Mouse (Mus musculus) thymus, adult 2 months (tissue): ENCODE measurements around the gene Mre11a. TPM values are rescaled to one million over a fixed set of nuclear protein-coding genes. Genes with fewer than 3 reads are reported as not detected.

Experiments used
- DNase-seq: peaks from one replicate; pipeline ENCODE4 v3.0.0; 2021
- H3K27ac ChIP-seq: fragments of 200-500 bp; 2 replicates; pipeline ENCODE4 v1.5.1; 2012; ENCODE audit warnings: low read length, control low read depth; ENCODE audit not compliant: control insufficient read depth, insufficient read depth
- H3K27me3 ChIP-seq: fragments of 200-500 bp; 2 replicates; pipeline ENCODE4 v1.6.1; 2012; ENCODE audit warnings: mild to moderate bottlenecking, low read length, moderate library complexity, mixed read lengths; ENCODE audit not compliant: control insufficient read depth, insufficient read depth
- H3K36me3 ChIP-seq: fragments of 200-500 bp; 2 replicates; pipeline ENCODE4 v1.6.1; 2012; ENCODE audit warnings: mild to moderate bottlenecking, low read length, moderate library complexity; ENCODE audit not compliant: control insufficient read depth, insufficient read depth
- H3K4me1 ChIP-seq: fragments of 200-500 bp; replicated peaks from 2 replicates; pipeline ENCODE4 v1.6.1; 2012; ENCODE audit warnings: low read length; ENCODE audit not compliant: control insufficient read depth, insufficient read depth
- H3K4me3 ChIP-seq: fragments of 200-500 bp; 2 replicates; pipeline ENCODE4 v1.5.1; 2012; ENCODE audit warnings: mild to moderate bottlenecking, low read length, control low read depth, moderate library complexity; ENCODE audit not compliant: control insufficient read depth, insufficient read depth
- CTCF ChIP-seq: fragments of 200-500 bp; IDR thresholded peaks from 2 replicates; pipeline ENCODE4 v1.5.1; 2012; ENCODE audit warnings: mild to moderate bottlenecking, control low read depth, low read length, moderate library complexity, borderline replicate concordance; ENCODE audit not compliant: control insufficient read depth, poor library complexity, insufficient read depth; ENCODE audit errors: extremely low read depth
- POLR2A ChIP-seq: fragments of 200-500 bp; IDR thresholded peaks from 2 replicates; pipeline ENCODE4 v1.6.1; 2012; ENCODE audit warnings: mild to moderate bottlenecking, low read length, control low read depth, moderate library complexity; ENCODE audit not compliant: control insufficient read depth, poor library complexity, insufficient read depth; ENCODE audit errors: extremely low read depth
- WGBS: fragments of 180-500 bp; shearing (Covaris S2); methylation state at CpG from one replicate; pipeline ENCODE4 v1.1.7; 2018; 5-methylcytosine and 5-hydroxymethylcytosine counted together
- polyA plus RNA-seq: library from polyadenylated mRNA; depleted of rRNA; stranded (reverse); fragments of >200 nt; gene quantifications from 2 replicates; pipeline ENCODE4 v1.2.3, GENCODE M21; 2012; rRNA removed

Gene Mre11a
- polyA plus RNA-seq, result 8.9 and 9.6 TPM in 2 replicates

- Histone ChIP-seq H3K4me1 (no peaks in the 10 kb centered on the region), H3K4me3 (peak within 1 kb of the TSS; percentile 89), H3K36me3 (peaks cover 28% of the 10 kb centered on the region), H3K27ac (peak within 1 kb of the TSS; percentile 73), H3K27me3 (no peaks in the 10 kb centered on the region)
- peak; percentile 89 for DNase-seq
- TF ChIP-seq CTCF (0 out of 2 replicates have a peak, but pooled peaks have one; percentile 5), POLR2A (peak; percentile 57; the same call in 1 of the 2 replicates)
- under 1% methylated on average over 62 of the region's 62 CpGs for WGBS
These were observed at the start of gene Mre11a, which contains the start of gene Ankrd49 for GRCm38 (mm10) chr9:14784039-14785002. TSS of gene Mre11a (plus strand) at chr9:14784654. TSS of gene Ankrd49 (minus strand) at chr9:14784856.

DNA sequence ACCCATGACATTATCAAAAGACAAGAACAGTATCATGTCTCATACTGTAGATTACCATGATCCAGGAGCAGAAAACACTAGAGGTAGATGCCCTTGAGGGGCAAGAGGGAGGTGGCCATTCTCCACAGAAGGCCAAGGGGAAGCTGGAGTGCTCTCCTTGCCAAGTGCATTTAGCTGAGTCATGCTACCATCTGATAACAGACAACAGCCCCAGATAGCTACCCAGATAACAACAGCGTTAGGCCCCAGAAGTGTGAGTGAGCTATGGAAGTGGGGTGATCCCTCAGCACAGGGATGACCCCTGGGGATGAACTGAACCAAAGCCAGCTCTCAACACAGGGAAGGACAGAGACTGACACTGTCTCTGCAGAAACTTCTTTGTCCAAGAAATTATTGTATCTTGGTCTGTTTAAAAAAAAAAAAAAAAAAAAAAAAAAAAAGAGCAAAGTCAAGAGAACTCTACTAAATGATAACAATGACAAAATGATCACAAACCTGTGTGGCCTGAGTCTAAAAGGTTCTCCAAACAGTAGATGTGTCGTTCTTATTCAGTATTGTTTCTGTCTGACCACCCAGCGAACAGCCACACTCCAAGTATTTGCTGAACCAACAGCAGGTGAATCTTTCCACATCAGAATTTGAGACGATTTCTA is 44.8 kb upstream of the Mre11a start:
- Histone ChIP-seq H3K27me3 (no peaks in the 10 kb centered on the region), H3K36me3 (no peaks in the 10 kb centered on the region), H3K4me1 (no peaks in the 10 kb centered on the region), H3K27ac (no peak overlapping the region), H3K4me3 (no peak overlapping the region)
- DNase-seq, result no peak
- TF ChIP-seq CTCF (no peak), POLR2A (no peak)
- 64% methylated on average over 4 of the region's 4 CpGs for WGBS

DNA sequence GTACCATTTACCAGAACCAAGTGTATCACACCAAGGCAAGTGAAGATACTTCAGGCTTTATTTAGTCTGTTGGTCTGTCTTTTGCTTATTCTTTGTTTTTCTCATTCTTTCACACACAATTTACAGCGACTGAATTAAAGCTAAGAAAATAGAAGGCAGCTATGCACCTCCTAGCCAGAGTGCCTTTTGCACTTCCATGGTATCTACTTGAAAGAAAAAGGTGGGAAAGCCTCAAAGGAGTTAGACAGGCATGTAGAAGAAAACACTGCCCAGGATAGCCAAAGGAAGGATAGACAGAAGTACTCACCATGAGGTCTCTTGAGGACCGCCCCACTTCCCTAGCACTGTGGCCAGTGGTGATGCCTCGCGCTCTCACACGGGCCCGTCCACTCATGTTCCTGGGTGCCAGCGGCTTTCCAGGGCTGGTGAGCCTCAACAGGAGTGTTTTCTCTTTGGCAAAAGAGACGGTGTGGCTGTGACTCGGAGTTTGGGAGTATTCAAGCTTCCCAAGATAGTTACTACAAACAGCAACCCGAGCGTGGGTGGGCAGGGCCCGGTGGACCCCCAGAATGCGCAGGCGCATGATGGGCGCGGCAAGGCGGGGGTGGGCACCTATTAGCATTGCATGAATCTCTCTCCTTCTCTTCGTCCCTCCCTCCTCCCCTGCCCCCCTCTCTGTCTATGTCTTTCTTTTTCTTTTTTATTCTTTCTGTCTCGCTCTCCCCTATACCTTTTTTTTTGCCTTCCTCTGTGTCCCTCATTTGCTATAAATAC is 44.1 kb upstream of the Mre11a start, which contains the start of gene Piwil4:
Gene Piwil4, minus strand, starts transcription at position 583 of the 774 bp plus-strand sequence.
- H3K4me3 ChIP-seq, result no peak within 1 kb of the TSS
- 95% methylated on average over 19 of the region's 19 CpGs for WGBS

DNA sequence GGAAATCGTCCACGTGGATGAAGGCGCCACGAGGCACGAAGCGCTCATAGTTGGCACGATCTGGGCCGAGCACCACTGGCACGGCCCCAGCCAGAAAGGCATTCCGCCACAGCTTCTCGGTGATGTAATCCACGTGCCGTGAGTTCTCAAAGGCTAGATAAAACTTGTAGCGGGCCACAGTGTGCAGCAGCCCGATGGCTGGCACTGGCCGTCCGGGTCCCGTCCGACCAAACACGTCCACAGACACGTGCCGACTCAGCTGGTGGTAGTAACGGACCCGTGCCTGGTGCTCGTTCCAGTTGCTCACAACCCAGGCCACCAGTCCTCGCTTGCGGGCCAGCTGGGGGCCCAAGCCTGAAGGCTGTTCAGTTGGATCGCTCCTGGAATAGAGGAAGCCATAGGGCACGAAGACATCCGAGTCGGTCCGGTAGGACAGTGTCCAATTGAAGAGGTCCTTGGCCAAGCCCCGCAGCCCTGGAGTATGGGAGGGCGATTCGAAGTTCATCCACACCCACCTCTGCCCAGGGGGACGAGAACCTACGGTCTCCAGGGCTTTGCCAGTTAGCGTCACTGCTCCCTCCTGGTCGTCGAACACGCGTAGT is 33.5 kb upstream of the Mre11a start:
- Histone ChIP-seq H3K36me3 (no peaks in the 10 kb centered on the region), H3K27me3 (no peaks in the 10 kb centered on the region; the same call in 1 of the 2 replicates), H3K4me3 (peak overlapping the region; percentile 47), H3K27ac (no peak overlapping the region), H3K4me1 (peaks cover 15% of the 10 kb centered on the region)
- DNase-seq, result no peak
- WGBS, result 79% methylated on average over 42 of the region's 42 CpGs
- no peak for TF ChIP-seq CTCF
- peak; percentile 17; the same call in 1 of the 2 replicates for TF ChIP-seq POLR2A

More for the DNA sequence above, 44.1 kb upstream of the Mre11a start, which contains the start of gene Piwil4:
- DNase-seq, result no peak
- Histone ChIP-seq H3K36me3 (no peaks in the 10 kb centered on the region), H3K4me1 (no peaks in the 10 kb centered on the region), H3K27ac (no peak within 1 kb of the TSS), H3K27me3 (no peaks in the 10 kb centered on the region)
- TF ChIP-seq POLR2A (no peak), CTCF (no peak)

- Histone ChIP-seq H3K36me3 (no peaks in the 10 kb centered on the region), H3K4me1 (peaks cover 15% of the 10 kb centered on the region), H3K27me3 (no peaks in the 10 kb centered on the region; the same call in 1 of the 2 replicates), H3K4me3 (peak overlapping the region; percentile 47), H3K27ac (no peak overlapping the region)
- WGBS, result 1% methylated on average over 50 of the region's 50 CpGs
- no peak for TF ChIP-seq CTCF
- no peak for TF ChIP-seq POLR2A
- DNase-seq, result peak; percentile 34
These were observed 32.9 kb upstream of the Mre11a start for GRCm38 (mm10) chr9:14751503-14752000.
